Mouse (Mus musculus): ENCODE results near the gene Chd3.

The Chd3 gene

GRCm38 (mm10) chr11:69390400-69391034, 21.3 kb upstream of the Chd3 start:
- DNase-seq (ENCODE audit: low read depth, low spot score): no peak

- DNase-seq (ENCODE audit: low read depth, low spot score): no peak
These were observed 20.6 kb upstream of the Chd3 start for GRCm38 (mm10) chr11:69389531-69390399.

DNA sequence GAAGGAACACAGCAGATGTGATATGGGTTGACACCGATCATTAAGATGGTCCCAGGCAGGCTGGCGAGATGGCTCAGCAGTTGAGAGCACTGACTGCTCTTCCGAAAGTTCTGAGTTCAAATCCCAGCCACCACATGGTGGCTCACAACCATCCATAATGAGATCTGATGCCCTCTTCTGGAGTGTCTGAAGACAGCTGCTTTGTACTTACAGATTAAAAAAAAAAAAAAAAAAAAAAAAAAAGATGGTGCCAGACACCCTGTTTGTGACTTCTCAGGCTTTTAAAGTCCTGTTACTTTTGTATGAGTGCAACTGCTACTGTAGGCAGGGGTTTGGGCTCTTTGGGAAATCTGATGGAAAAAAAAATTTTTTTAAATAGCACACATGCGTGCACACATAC, 19.5 kb upstream of the Chd3 start:
- DNase-seq (ENCODE audit: low read depth, low spot score): no peak

DNA sequence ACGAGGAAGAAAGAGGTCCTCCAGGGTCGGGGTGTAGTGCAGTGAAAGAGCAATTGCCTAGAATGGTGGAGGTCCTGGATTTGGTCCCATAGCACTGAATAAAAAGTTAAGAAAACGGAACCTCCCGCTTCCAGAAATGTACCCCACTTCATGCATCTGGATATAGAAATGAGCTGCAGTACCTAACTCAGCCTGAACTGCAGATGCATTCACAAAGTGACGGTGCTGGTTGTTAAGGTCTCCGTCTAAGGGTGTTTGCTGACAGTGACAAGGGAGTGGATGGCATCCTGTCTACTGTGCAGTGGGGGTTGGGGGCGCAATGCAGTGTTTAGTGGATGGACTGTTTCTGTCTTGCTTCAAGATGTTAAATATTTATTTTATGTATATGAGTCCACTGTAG, 17.6 kb upstream of the Chd3 start:
- DNase-seq (ENCODE audit: low read depth, low spot score): no peak

GRCm38 (mm10) chr11:69384979-69385378, 15.8 kb upstream of the Chd3 start:
- no peak for DNase-seq (ENCODE audit: low read depth, low spot score)

- DNase-seq (ENCODE audit: low read depth, low spot score): no peak
These were observed 13.4 kb upstream of the Chd3 start for GRCm38 (mm10) chr11:69382478-69383105.

GRCm38 (mm10) chr11:69381356-69381755, 12.2 kb upstream of the Chd3 start:
- no peak for DNase-seq (ENCODE audit: low read depth, low spot score)

GRCm38 (mm10) chr11:69379600-69379999, 10.4 kb upstream of the Chd3 start:
- no peak for DNase-seq (ENCODE audit: low read depth, low spot score)

DNA sequence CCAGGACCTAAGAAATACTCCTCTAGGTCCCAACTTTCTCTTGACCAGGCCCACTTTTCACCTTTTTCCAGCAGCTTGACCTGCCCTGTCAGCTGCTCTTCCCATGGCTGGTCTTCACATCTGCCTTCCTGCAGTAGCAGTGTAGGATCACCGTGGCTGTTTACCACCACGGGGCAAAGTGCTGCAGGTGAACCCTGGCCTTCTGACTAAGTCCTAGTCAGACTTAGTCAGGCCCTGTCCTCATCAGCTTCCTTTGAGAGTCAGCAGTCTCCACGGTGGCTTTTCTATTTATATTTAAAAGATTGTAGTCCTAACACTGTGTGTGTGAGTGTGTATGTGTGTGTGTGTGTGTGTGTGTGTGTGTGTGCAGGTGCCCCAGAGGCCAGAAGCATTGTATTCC, 8.6 kb upstream of the Chd3 start:
- no peak for DNase-seq (ENCODE audit: low read depth, low spot score)

DNA sequence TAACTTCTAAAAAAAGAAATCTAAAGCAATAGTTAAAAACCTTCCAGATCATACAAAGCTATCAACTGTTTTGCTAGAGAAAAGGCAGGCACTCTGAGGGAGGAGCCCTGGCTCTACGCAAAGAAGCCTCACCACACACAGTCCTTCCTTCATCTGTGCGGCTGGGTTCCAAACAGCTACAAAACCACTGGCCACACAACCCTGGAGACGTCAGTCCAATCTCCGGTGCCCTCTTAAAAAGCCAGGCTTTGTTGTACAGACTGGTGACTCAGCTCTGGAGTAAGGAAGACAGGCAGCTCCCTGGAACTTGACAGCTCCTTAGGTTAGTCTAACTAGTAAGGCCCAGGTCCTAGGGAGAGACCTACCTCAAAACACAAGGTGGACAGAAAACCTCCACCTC, 6.4 kb upstream of the Chd3 start:
- DNase-seq (ENCODE audit: low read depth, low spot score): no peak

DNA sequence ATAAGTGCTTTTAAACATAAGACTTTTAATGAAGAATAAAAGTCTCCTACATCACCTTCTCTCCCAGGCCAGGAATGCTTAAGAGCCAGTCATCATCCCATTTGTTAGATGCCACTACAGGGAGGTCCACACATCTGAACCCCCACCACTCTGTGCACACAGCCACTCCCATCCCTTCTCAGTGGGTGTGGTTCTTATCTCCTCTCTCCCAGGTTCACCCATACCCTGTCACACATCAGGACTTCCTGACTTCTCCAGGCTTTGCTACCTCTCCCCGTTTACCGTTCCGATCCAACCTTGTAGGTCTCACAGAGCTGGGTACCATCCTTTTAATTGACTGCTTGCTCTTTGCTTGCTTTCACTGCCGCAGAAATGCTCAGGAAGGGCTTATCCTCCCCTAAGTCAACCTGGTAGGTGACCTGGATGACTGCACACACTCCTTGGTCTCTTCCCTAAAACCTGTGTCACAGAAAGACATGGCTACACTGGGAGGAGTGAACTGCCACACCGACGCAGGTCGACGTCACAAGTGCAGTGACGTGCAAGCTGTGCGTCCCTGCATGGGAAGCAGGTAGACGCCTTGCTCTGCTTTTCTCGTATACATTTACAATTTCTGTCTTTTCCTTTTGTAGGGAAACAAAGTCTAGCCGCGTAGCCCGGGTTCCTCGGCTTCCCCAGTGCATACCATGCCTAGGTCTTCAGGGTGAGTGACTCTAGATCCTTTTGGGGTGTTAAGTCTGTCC, 4.2 kb upstream of the Chd3 start:
- DNase-seq (ENCODE audit: low read depth, low spot score): no peak

DNA sequence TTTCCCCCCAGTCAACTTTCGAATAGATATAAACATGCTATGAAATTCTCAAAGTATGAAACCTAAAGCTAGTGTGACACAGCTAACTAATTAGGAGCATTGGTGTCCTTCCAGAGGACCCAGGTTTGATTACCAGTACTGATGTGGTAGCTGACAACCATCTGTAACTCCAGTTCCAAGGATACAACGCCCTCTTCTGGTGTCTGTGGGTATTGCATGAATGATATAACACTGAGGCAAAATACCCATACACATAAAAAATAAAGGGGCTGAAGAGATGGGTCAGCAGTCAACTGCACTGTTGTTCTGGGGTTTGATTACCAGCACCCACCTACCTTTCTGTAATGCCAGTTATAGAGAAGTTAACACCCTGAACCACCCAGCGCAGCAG, 3.6 kb upstream of the Chd3 start:
- no peak for DNase-seq (ENCODE audit: low read depth, low spot score)

- DNase-seq (ENCODE audit: low read depth, low spot score): no peak
These were observed 3.0 kb upstream of the Chd3 start for GRCm38 (mm10) chr11:69372056-69372779.

DNA sequence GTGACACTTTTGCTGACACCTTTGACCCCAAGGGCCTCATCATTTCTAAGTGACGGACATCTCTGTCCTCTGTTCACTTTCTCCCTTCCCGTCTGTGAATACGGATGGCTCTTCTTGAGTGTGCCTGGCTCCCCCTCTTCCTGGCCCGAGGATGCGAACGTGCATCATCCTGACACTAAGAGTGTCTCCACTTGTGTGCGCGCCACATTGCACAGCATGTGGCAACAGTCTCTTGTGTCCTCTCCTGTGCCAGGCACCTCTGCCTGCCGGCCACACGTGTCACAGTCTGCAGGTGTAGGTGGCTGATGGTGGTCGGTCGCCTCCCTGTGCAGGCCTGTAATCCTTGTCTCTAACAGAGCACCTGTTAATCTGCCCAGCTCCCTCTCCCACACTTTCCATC, 2.4 kb upstream of the Chd3 start:
- no peak for DNase-seq (ENCODE audit: low read depth, low spot score)

DNA sequence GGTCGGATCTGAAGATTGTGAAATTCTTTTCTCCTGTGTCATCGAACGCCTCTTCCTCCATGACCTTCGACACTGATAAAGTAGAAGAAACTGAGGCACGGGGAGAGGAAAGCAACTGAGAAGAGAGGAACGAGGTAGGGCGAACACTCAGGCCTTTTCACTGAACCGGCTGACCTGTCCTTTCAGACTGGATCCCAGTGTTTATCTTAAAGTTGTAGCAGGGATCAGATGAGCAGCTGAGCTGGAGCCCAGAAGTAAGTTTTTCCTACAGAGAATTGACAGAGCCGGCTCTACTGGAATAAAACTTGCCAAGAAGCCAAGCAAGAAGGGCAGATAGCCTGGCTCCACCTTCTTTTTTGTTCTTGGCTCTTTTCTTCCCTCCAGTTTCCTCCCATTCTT, 1.6 kb upstream of the Chd3 start:
- no peak for DNase-seq (ENCODE audit: low read depth, low spot score)

DNA sequence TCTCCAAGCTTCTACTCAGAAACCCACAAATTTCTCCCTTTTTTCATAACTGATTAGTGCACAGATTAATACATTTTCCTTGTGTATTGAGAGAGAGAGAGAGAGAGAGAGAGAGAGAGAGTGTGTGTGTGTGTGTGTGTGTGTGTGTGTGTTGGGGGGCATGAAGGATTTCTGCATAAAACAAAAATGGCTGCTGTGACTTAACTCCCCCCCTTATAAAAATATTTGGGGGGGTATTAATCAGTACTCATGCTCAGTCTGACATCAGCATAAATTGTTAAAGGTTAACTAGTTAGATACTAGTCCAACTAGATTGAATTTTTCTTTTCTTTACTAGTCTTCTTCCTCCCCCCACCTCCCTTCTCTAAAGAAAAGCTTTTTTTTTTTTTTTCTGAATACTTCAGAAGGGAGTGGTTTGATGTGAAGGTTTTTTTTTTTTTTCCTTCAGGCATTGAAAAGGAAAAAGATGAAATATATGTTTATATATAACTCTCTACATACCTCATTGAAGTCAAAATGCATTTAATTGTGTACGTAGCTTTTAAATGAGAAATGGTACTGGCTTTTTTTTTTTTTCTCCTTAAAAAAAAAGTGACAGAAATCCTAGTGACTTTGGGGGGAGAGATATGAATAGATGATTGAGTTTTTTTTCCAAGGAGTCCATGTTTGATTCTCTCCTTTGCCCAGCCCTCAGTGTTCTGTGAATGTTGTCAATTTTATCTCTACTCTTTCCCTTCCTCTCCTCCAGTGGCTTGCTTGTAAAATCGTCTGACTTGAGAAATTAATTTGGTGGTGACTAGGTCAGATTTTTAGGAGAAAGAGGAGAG, 997 bp upstream of the Chd3 start:
- DNase-seq (ENCODE audit: low read depth, low spot score): no peak

- no peak for DNase-seq (ENCODE audit: low read depth, low spot score)
These were observed 621 bp downstream of the Chd3 start for GRCm38 (mm10) chr11:69368356-69369214.

DNA sequence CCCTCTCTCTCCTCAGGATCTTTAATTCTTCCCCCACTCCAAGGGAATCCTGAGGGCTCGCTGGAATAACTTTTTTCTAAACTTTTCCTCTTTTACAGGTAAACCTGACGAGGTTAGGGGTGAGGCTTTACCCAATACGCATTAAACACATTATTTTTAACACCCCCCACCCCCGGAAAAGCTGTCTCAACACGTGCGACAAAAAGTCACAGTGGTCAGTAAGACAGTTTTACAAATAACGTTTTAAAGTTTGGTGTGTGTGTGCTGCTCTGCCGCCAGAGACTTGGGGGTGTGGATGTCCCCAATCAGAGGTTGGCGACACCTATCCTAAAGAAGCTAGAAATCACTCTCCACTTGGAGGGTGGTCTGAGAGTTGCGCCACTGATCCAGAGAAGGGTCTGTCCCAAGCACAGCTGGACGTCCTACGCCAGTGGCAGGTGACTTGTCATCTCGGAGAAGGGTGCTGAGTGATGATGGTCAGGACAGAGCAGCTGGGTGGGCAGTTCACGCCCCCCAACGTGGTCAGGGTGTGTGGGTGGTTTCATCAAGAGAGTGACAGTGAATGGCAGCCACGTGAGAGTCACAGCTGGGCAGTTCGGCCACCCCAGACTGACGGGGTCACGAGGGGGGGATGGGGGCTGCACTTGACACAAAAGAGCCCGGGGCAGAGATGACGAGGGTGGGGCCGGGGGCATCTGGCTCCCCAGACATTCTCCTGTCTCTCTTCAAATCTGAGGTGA, 1.4 kb downstream of the Chd3 start:
- DNase-seq (ENCODE audit: low read depth, low spot score): peak; percentile 43
